Mouse (Mus musculus) ES-Bruce4 (cell line): ENCODE results near the gene Mymk.

Source experiments
- CTCF ChIP-seq: IDR thresholded peaks from one replicate; pipeline ENCODE4 v1.8.1; 2011; ENCODE audit warnings: low read depth, low read length
- EP300 ChIP-seq: IDR thresholded peaks from 2 replicates; pipeline ENCODE4 v1.6.1; 2011; ENCODE audit warnings: low read depth, low read length; ENCODE audit not compliant: insufficient read depth

GRCm38 (mm10) chr2:27079649-27080048 is 7.7 kb upstream of the Mymk start:
- no peak for TF ChIP-seq CTCF
- no peak for TF ChIP-seq EP300
